Mouse (Mus musculus) frontal cortex, adult 2 months (tissue): ENCODE measurements at regions not wholly inside any gene's neighbourhood (a gene's known extent, or its start where the extent isn't known, plus 50 kb on each side); places are given as distances from the start of the nearest gene placed in this dataset.
"Not testable (repeated sequence)": the region's sequence is repeated elsewhere in the genome, so short reads cannot be mapped to it uniquely, and the experiment has no call there.

Source experiments
- DNase-seq, 2 experiments: peaks; one replicate each; pipeline ENCODE4 v3.0.0; 2022; ENCODE audit warnings: low spot score in 1 of 2; ENCODE audit errors: extremely low spot score in 1 of 2

- DNase-seq, result not testable (repeated sequence)
Observed at GRCm38 (mm10) chr12:77019148-77019547, 57.1 kb upstream of the Max start.

GRCm38 (mm10) chr12:77018373-77018772 lies 56.4 kb upstream of the Max start:
- DNase-seq, result no peak

GRCm38 (mm10) chr12:77014908-77015307 lies 52.9 kb upstream of the Max start:
- no peak for DNase-seq
